In the genomic region with DNA sequence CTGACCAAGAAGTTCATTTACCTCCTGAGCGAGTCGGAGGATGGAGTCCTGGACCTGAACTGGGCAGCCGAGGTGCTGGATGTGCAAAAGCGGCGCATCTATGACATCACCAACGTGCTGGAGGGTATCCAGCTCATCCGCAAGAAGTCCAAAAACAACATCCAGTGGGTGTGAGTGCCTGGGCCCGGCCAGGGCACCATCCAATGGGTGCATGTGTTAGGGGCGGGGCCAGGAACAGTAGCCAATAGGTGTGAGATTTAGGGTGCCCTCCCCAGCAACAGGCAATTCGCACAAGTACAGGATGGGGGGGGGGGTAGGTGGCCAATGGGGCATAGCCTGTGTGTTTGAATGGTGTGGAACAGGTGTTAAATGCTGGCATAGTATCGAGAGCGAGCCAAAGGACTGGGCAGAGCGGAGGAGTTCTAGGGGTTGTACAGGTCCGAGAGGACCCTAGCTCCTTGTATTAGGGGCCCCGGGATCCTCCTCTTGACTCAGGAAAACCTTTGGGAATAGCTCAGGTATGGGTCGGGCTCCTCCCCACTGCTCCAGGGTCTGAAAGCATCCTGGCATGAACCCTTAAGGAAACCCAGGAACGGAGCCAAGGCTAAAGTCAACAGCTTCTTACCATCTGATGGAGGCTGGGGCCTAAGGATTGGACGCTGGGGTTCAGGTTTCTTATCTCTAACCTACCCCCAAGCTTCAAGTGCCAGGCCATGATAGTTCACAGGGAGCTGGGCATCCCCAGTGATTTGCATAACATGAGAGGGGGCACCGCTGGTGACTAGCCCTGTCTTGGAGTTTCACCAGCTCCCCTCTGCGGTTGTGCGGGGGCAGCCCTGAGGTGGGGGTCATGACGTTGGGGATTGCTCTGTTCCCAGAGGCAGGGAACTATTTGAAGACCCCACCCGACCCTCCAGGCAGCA, we compare ENCODE assay signal across 8 mouse cellular contexts. TPM values are rescaled to one million over a fixed set of nuclear protein-coding genes. Genes with fewer than 3 reads are reported as not detected.
DNase-seq lines count a peak whose midpoint lies in the region; ATAC-seq lines count a peak whose summit lies in the region.

No protein-coding gene starts in this region.

- H3K27ac ChIP-seq in intestine, embryonic 14.5 days (ENCODE audit: low read depth): no peak overlapping the region

- H3K36me3 ChIP-seq in intestine, embryonic 14.5 days (ENCODE audit: control insufficient read depth, insufficient read depth, low read length): no peaks in the 10 kb centered on the region

- WGBS in intestine, embryonic 14.5 days: 22% methylated on average over 23 of the region's 23 CpGs

- peaks cover 24% of the 10 kb centered on the region for H3K4me1 ChIP-seq in intestine, embryonic 14.5 days (replicated peaks; ENCODE audit: control insufficient read depth, insufficient read depth, low read length)

- 0 out of 2 replicates have a peak, but pooled peaks have one; percentile 59 for ATAC-seq in intestine, embryonic 14.5 days (replicated peaks; ENCODE audit: low FRiP score, low TSS enrichment, low read depth)
- ATAC-seq in megakaryocyte-erythroid progenitor cell, adult 5-6 weeks (replicated peaks; ENCODE audit: low FRiP score, low TSS enrichment, poor library complexity, severe bottlenecking): peak; percentile 3; the same call in 1 of the 2 replicates
- no peak for ATAC-seq in megakaryocyte progenitor cell, adult 5-6 weeks (replicated peaks; ENCODE audit: poor library complexity)

- intact Hi-C loops in gastrocnemius, postnatal 14 days (cut with DNase I; ENCODE audit: low total_unique reads): no loop called here
- intact Hi-C loops in left cerebral cortex, postnatal 25 days (cut with DNase I): no loop called here

- DNase-seq in adrenal gland, adult 2 months: peak; percentile 95
- peak; percentile 76 for DNase-seq in embryo, embryonic 11 days
- peak; percentile 86 for DNase-seq in gastrocnemius, postnatal 14 days
- DNase-seq in intestine, embryonic 14.5 days (ENCODE audit: low spot score): no peak
- peak; percentile 59 to 66 for DNase-seq in left cerebral cortex, postnatal 25 days (ENCODE audit: low spot score in 2 of 2)
- DNase-seq in right cerebral cortex, postnatal 4 days: peak; percentile 56

- no peaks in the 10 kb centered on the region for H3K27me3 ChIP-seq in intestine, embryonic 14.5 days (replicated peaks; ENCODE audit: control insufficient read depth, insufficient read depth, low read length)

- peak overlapping the region; percentile 16; the same call in 1 of the 2 replicates for H3K4me3 ChIP-seq in intestine, embryonic 14.5 days (ENCODE audit: low read depth, low read length)

- H3K4me2 ChIP-seq in intestine, embryonic 14.5 days (ENCODE audit: low read length): peak overlapping the region; percentile 45

- peak overlapping the region; percentile 14; the same call in 1 of the 2 replicates for H3K9ac ChIP-seq in intestine, embryonic 14.5 days (ENCODE audit: low read length)

- no peaks in the 10 kb centered on the region for H3K9me3 ChIP-seq in intestine, embryonic 14.5 days (ENCODE audit: control insufficient read depth, low read length)

RNA-seq across cellular contexts. Expression of a gene that starts 8.5 kb away (rescaled TPM):
- total RNA-seq in adrenal gland, adult 2 months (2021): 1 to 10 TPM; 1.8 to 5.1 TPM
- polyA plus RNA-seq in adrenal gland, adult 2 months (2012; rRNA removed): 2.9 and 3.0 TPM in 2 replicates
- total RNA-seq in gastrocnemius, postnatal 14 days (2021): 1 to 10 TPM; 4.0 to 6.5 TPM
- 4.1 and 5.0 TPM in 2 replicates for polyA plus RNA-seq in intestine, embryonic 14.5 days (2014; fragmentation: Nextera tagmentation; extraction: Ambion mirVana)
- total RNA-seq in left cerebral cortex, postnatal 25 days (2021): 1 to 10 TPM in 1 of 2 experiments, under 1 TPM in 1; 0.66 to 1.2 TPM
- 11.1 and 17.0 TPM in 2 replicates for total RNA-seq in megakaryocyte-erythroid progenitor cell, adult 5-6 weeks (2014; fragmentation: Nextera tagmentation)
- total RNA-seq in megakaryocyte-erythroid progenitor cell, adult 5-6 weeks (2017): 4.5 and 10.2 TPM in 2 replicates
- 5.6 and 7.5 TPM in 2 replicates for total RNA-seq in megakaryocyte progenitor cell, adult 5-6 weeks (2015)
- total RNA-seq in megakaryocyte progenitor cell, adult 5-6 weeks (2017): 5.9 and 6.1 TPM in 2 replicates

RNA-seq across cellular contexts. Expression of a gene that starts 25.5 kb away (rescaled TPM):
- 1 to 10 TPM; 1.4 to 3.6 TPM for total RNA-seq in adrenal gland, adult 2 months (2021)
- 3.2 and 4.2 TPM in 2 replicates for polyA plus RNA-seq in adrenal gland, adult 2 months (2012; rRNA removed)
- 1 to 10 TPM; 4.0 to 5.9 TPM for total RNA-seq in gastrocnemius, postnatal 14 days (2021)
- 4.6 and 4.9 TPM in 2 replicates for polyA plus RNA-seq in intestine, embryonic 14.5 days (2014; fragmentation: Nextera tagmentation; extraction: Ambion mirVana)
- 1 to 10 TPM; 3.1 to 3.2 TPM for total RNA-seq in left cerebral cortex, postnatal 25 days (2021)
- total RNA-seq in megakaryocyte-erythroid progenitor cell, adult 5-6 weeks (2014; fragmentation: Nextera tagmentation): not detected in 2 replicates
- total RNA-seq in megakaryocyte-erythroid progenitor cell, adult 5-6 weeks (2017): not detected in 2 replicates
- total RNA-seq in megakaryocyte progenitor cell, adult 5-6 weeks (2015): not detected in 2 replicates
- total RNA-seq in megakaryocyte progenitor cell, adult 5-6 weeks (2017): not detected in 2 replicates

RNA-seq across cellular contexts. Expression of a gene that starts 37.4 kb away (rescaled TPM):
- total RNA-seq in adrenal gland, adult 2 months (2021): 10 to 100 TPM; 31.5 to 70.5 TPM
- 235 and 298 TPM in 2 replicates for polyA plus RNA-seq in adrenal gland, adult 2 months (2012; rRNA removed)
- 10 to 100 TPM; 28.4 to 28.7 TPM for total RNA-seq in gastrocnemius, postnatal 14 days (2021)
- polyA plus RNA-seq in intestine, embryonic 14.5 days (2014; fragmentation: Nextera tagmentation; extraction: Ambion mirVana): 325 and 351 TPM in 2 replicates
- total RNA-seq in left cerebral cortex, postnatal 25 days (2021): 10 to 100 TPM; 37.5 to 39.2 TPM
- 1.5 and 7.8 TPM in 2 replicates for total RNA-seq in megakaryocyte-erythroid progenitor cell, adult 5-6 weeks (2014; fragmentation: Nextera tagmentation)
- total RNA-seq in megakaryocyte-erythroid progenitor cell, adult 5-6 weeks (2017): 1.9 and 3.1 TPM in 2 replicates
- total RNA-seq in megakaryocyte progenitor cell, adult 5-6 weeks (2015): 0.44 and 1.4 TPM in 2 replicates
- 1.0 and 2.4 TPM in 2 replicates for total RNA-seq in megakaryocyte progenitor cell, adult 5-6 weeks (2017)
